Mouse (Mus musculus): ENCODE data around the gene Pdss2.
A peak's percentile ranks its signal among the peaks of the same experiment; 100 is the strongest.

The Pdss2 gene

GRCm38 (mm10) chr10:43310781-43311392, 89.6 kb downstream of the Pdss2 start:
- ATAC-seq (ENCODE audit: low TSS enrichment) = no peak; the same call in 1 of the 2 replicates

- 0 out of 2 replicates have a peak, but pooled peaks have one; percentile 34 for ATAC-seq (ENCODE audit: low TSS enrichment)
These were observed 90.9 kb downstream of the Pdss2 start for GRCm38 (mm10) chr10:43312211-43312610.

GRCm38 (mm10) chr10:43312658-43313417, 91.6 kb downstream of the Pdss2 start:
- no peak for ATAC-seq (ENCODE audit: low TSS enrichment)

GRCm38 (mm10) chr10:43315228-43315627, 93.9 kb downstream of the Pdss2 start:
- ATAC-seq (ENCODE audit: low TSS enrichment) = no peak

- ATAC-seq (ENCODE audit: low TSS enrichment) = no peak
These were observed 96.2 kb downstream of the Pdss2 start for GRCm38 (mm10) chr10:43317327-43317951.

GRCm38 (mm10) chr10:43321019-43321418, 99.7 kb downstream of the Pdss2 start:
- ATAC-seq (ENCODE audit: low TSS enrichment) = no peak

GRCm38 (mm10) chr10:43322446-43323178, 101.3 kb downstream of the Pdss2 start:
- peak; percentile 97 for ATAC-seq (ENCODE audit: low TSS enrichment)

- no peak for ATAC-seq (ENCODE audit: low TSS enrichment)
These were observed 102.1 kb downstream of the Pdss2 start for GRCm38 (mm10) chr10:43323386-43323785.

- no peak for ATAC-seq (ENCODE audit: low TSS enrichment)
These were observed 108.5 kb downstream of the Pdss2 start for GRCm38 (mm10) chr10:43329813-43330212.

- no peak for ATAC-seq (ENCODE audit: low TSS enrichment)
These were observed 109.4 kb downstream of the Pdss2 start for GRCm38 (mm10) chr10:43330691-43331090.

GRCm38 (mm10) chr10:43331931-43332701, 110.8 kb downstream of the Pdss2 start:
- no peak for ATAC-seq (ENCODE audit: low TSS enrichment)

GRCm38 (mm10) chr10:43335874-43336273, 114.6 kb downstream of the Pdss2 start:
- no peak for ATAC-seq (ENCODE audit: low TSS enrichment)

- ATAC-seq (ENCODE audit: low TSS enrichment) = no peak
These were observed 115.8 kb downstream of the Pdss2 start for GRCm38 (mm10) chr10:43337110-43337509.

- no peak for ATAC-seq (ENCODE audit: low TSS enrichment)
These were observed 118.5 kb downstream of the Pdss2 start for GRCm38 (mm10) chr10:43339811-43340210.

- no peak for ATAC-seq (ENCODE audit: low TSS enrichment)
These were observed 128.4 kb downstream of the Pdss2 start for GRCm38 (mm10) chr10:43349718-43350117.

GRCm38 (mm10) chr10:43357884-43358283, 136.6 kb downstream of the Pdss2 start:
- ATAC-seq (ENCODE audit: low TSS enrichment) = no peak

GRCm38 (mm10) chr10:43362947-43363346, 141.7 kb downstream of the Pdss2 start:
- ATAC-seq (ENCODE audit: low TSS enrichment) = peak; percentile 64; the same call in 1 of the 2 replicates

- ATAC-seq (ENCODE audit: low TSS enrichment) = peak; percentile 59
These were observed 142.2 kb downstream of the Pdss2 start for GRCm38 (mm10) chr10:43363431-43363851.

- ATAC-seq (ENCODE audit: low TSS enrichment) = no peak
These were observed 144.6 kb downstream of the Pdss2 start for GRCm38 (mm10) chr10:43365909-43366308.

- no peak for ATAC-seq (ENCODE audit: low TSS enrichment)
These were observed 147.3 kb downstream of the Pdss2 start for GRCm38 (mm10) chr10:43368611-43369010.

GRCm38 (mm10) chr10:43372315-43372714, 151.0 kb downstream of the Pdss2 start:
- no peak for ATAC-seq (ENCODE audit: low TSS enrichment)
